Mouse (Mus musculus) spleen, embryonic (tissue): ENCODE measurements at regions not wholly inside any gene's neighbourhood (a gene's known extent, or its start where the extent isn't known, plus 50 kb on each side); places are given as distances from the start of the nearest gene placed in this dataset.

Experiments used
- CTCF ChIA-PET: fragments of 350-600 bp; sonication (Branson Sonifier 250); formaldehyde crosslinking; loops from one replicate; lab custom pipeline; 2022; lab: Charles Lee

DNA sequence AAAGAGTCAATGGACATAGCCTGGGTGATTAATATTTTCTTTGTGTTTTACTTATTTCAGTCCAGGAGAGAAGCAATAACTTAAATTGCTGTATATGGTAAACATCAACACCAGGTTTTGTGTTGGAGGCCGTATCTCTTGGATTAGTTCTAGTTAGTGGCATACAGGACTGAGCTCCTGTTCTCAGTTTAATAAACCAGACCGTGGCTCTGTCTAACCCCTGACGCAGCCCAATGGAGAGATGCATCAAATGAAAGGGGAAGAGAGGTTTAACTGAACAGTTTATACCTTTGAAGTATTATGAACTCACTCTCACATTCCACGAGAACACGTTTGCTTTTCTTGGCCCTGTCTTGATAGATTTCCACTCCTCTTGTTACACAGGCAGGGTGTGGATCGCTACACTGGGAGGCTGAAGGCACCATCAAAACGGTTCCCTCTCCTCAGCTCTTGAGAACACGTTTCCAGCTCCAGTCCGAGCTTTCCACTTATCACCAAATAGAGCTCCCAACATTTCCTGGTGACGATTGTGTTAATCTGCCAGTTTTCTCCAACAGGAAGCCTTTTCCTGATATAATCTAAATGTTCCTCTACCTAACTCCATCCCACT is 54.0 kb upstream of the Cerkl start:
- CTCF ChIA-PET: no interaction called here

DNA sequence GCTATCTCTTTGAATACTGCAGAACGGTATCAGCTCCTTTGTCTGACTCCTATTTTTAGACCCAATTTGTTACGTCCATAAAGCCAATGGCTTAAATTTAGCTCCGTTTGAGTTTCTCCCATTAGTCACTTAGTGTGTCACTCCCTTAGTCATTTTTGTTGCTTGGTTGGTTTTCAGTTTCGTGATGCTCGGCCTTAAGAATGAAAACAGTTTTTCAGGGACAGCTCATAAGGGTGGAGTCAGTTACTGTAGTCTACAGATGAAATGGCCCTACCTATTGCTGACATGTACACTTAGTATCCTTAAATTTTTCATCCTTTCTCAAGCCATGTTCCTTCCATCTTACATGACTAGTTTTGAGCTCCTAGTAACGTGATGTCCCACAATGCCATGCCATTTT is 54.5 kb upstream of the Cerkl start:
- CTCF ChIA-PET: no interaction called here

- CTCF ChIA-PET: no interaction called here
Observed at GRCm38 (mm10) chr2:79511676-79512323, 55.2 kb upstream of the Cerkl start.

DNA sequence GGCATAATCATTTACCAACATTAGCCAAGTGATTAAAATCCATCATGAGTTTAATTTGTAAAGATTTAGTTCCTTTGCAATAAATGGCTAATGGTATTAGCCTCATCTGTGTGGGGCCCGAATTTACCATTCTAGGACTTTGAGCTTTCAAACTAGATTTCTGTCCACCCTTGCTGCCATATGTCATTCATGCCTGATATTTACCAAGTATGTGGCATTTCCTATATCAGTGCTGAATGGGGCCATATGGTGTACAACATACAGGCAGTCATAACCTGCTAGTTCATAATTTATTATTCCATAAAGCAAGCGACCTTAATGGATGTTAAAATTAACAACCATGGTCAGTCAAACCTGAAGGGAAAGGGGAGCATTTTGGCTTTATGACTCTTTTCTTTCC is 55.8 kb upstream of the Cerkl start:
- CTCF ChIA-PET: interaction anchor here (0.7 kb wide), 1 partner anchor 481 kb away, joined by 4 read pairs; no protein-coding TSS in a partner anchor

DNA sequence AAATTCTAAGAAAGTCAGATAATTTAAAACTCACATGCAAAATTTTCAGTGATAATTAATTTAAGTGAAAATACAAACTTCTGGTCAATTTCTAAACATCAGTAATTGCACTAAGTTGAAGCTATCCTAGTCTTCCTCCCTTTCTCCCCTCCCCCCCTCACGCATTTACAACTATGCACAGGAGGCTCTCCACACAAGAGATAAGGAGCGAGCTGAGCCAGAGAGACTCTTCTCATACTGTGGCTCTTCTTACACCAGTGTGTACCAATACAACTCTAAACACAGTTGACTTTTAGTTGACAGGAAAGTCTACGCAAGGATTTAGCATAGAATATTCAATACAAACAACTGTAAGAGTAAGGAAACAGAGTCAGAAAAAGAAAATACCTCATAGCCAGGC is 57.1 kb upstream of the Cerkl start:
- CTCF ChIA-PET: interaction anchor here (0.5 kb wide), 1 partner anchor 81 kb away, joined by 3 read pairs; no protein-coding TSS in a partner anchor

- CTCF ChIA-PET: no interaction called here
Observed at GRCm38 (mm10) chr2:79518046-79518750, 61.6 kb upstream of the Cerkl start.

GRCm38 (mm10) chr2:79519799-79520449 is 63.3 kb upstream of the Cerkl start:
- CTCF ChIA-PET: no interaction called here

DNA sequence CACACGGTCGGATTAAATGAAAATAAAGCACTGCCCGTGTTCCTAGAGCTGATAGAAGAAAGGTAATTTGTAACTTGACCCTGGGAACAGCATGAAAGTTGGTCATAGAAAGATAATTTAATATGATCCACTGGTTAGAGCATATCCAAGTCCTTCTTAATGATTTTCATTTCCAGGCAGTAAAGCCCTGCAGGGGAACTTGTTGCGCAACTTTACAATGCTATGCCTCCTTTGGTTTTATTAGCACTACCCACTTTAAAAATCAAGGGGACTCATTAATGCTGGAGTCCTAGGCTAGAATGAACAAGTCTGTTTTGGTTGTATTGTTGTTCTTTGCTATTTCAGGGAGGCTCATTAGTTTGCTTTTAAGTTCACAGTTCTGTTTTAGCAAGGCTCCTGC is 66.9 kb upstream of the Cerkl start:
- CTCF ChIA-PET: no interaction called here

- CTCF ChIA-PET: no interaction called here
Observed at GRCm38 (mm10) chr2:79527529-79527928, 70.9 kb upstream of the Cerkl start.

- CTCF ChIA-PET: no interaction called here
Observed at GRCm38 (mm10) chr2:79528347-79528990, 71.9 kb upstream of the Cerkl start.

DNA sequence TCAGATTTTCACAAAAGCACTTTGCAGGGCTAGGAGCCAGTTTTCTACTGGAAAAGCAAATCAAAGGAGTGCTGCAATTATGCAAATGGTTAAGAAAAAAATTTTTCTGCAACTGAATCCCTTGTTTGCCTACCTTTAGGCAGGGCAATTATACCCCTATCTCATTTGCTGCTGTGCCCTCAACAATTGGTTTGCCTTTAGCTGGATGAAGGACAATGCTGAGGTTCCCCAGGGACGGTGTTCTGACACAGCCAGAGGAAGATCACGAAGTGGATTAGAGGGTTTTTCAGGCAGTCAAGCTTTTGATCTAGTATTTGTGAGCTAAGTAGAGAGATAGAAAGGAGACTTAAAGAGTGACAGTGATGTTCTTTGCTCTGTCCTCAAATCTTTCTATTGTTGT is 72.6 kb upstream of the Cerkl start:
- CTCF ChIA-PET: no interaction called here

GRCm38 (mm10) chr2:79532610-79533160 is 76.1 kb upstream of the Cerkl start:
- CTCF ChIA-PET: no interaction called here

GRCm38 (mm10) chr2:79537126-79537875 is 80.7 kb upstream of the Cerkl start:
- CTCF ChIA-PET: no interaction called here

- CTCF ChIA-PET: no interaction called here
Observed at GRCm38 (mm10) chr2:79540384-79540783, 83.8 kb upstream of the Cerkl start.

DNA sequence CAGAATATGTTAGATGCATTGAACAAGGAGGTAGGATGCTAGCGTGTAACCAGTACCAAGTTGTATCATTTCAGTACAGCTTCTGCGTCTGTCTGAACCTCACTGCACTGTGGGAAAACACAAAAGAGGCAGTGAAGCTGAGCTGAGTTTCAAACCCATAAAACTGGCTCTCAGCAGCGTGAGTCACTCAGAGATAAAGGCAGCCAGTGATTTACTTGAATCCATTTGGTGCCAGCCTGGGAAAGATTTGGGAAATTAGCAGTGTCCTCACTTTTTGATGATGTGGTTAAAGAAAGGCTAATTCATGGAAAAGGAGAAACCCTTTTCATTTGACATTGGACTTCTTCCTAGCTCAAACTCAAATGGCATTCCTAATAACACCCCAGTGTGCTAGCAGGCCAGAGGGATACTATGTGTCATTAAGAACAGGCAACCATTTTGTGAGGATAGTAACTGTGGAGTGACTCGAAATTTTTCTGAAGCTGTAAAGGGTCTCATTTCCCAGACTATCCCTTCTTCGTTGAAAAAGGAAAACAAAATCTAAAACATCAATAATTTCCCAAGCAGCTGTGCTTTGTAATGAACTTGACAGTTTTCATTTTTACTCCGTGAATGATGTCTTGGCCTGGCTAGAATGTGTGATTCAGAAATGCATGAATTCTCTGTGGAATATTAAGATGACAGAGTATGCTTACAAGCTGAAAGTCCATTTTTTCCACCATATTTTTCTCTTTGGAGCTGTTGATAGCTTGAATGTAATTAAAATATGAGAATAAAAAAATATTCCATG is 85.8 kb upstream of the Cerkl start:
- CTCF ChIA-PET: no interaction called here

GRCm38 (mm10) chr2:79543456-79543855 is 86.9 kb upstream of the Cerkl start:
- CTCF ChIA-PET: no interaction called here

GRCm38 (mm10) chr2:79543948-79544792 is 87.6 kb upstream of the Cerkl start:
- CTCF ChIA-PET: no interaction called here

DNA sequence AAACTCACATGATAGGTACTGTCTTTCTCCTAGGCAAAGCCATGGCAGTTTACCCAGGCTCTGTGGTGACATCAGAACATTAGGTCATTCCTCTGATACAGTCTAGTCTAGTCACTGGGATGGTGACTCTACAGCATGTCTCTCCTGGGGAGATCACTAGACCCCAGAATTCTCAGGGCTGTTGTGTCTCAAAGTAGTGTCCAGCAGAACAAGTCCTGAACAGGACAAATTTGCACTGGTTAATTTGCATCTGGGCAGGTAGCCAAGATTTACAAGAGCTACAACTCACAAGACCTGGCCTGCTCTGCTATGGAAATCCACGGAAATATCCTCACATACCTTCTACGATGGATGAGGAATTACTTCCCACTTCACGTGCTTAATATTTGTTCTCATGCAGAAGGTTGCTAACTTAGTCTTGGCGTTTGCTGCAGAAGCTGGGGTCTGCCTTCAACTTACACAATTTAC is 88.2 kb upstream of the Cerkl start:
- CTCF ChIA-PET: no interaction called here

DNA sequence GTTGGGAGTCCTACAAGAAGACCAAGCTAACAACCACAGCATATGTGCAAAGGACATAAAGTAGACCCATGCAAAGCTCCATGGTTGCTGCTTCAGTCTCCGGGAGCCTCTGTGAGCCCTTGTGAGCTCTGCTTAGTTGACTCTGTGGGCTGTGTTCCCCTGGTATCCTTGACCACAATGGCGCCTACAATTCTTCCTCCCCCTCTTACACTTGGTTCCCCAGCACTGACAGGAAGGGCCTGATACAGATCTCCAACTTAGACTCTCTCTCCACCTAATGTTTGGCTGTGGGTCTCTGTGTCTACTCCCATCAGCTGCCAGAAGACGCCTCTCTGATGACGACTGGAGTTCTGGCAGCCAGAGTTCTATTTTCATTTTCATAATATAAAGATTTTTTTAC is 88.9 kb upstream of the Itprid2 start:
- CTCF ChIA-PET: no interaction called here
